Mouse (Mus musculus): Measurements from ENCODE around the gene Gtpbp1.

The Gtpbp1 gene

GRCm38 (mm10) chr15:79690426-79691022 lies at the start of gene Gtpbp1:
Gene Gtpbp1, plus strand, starts transcription at chr15:79690845.
- peak; percentile 99 for DNase-seq

DNA sequence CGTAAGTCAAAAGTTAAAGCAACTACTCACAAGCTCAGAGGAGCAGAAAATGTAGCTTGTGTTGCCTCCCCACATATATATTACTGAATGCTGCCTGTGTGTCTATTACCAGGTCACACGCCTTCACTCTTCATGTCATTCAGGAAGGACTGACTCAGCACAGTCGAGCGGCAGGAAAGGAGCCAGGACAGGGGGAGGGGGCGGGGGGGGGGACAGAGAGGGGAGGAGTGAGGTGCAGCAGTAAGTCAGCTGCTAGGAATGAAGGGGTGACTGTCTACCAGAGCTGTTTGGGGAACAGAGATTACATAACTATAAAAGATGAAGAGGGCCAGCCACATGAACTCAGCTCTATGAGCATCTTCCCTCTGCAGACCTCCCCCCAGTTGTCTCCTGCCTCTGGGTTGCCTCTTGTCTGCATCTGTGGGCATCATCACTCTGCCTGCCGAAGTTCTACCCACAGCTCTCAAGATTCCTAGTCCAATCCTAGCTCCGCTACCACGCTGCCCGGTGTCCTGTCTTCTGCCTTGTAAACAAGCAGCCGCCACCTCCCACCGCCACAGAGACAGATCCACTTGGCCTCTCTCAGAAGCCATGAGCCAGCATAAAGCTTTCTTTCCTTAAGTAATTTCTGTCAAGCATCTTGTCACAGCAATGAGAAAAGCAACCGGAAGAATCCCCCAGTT lies 49.4 kb upstream of the Gtpbp1 start:
- DNase-seq, result no peak

DNA sequence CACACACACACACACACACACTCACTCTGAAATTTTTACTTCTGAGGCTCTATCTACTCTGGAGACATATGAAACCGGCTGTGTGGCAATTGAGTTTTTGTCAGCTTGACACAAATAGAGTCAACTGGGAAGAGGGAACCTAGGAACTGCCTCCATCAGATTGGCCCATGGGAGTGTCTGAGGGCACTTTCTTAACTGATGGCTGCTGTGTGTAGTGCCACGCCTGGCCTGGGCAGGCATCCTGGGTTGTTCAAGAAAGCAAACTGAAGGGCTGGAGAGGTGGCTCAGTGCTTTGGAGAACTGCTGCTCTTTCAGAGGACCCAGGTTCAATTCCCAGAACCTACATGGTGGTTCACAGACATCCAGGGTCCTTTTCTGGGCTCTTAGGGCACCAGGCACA lies 45.2 kb upstream of the Gtpbp1 start:
- no peak for DNase-seq

DNA sequence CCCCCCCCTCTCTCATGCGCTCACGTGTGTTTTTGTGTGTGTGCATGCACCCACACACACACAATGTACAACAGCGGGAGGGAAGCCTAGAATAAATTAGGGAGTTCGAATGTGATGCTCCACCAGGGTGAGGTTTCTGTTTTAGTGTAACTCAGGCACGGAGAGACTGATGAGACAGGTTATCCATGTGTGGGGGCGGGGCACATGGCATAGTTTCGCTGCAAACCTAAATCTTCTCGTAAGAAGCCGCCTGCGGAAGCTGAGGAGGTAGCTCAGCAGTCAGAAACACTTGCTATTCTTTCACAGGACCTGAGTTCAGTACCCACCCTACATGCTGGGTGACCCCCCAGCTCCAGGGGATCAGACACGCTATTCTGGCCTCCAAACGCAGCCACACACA lies 42.5 kb upstream of the Gtpbp1 start:
- DNase-seq, result no peak

- DNase-seq, result peak in 1 of 2 experiments; percentile 58
Measured at GRCm38 (mm10) chr15:79650569-79650968, 40.1 kb upstream of the Gtpbp1 start.

DNA sequence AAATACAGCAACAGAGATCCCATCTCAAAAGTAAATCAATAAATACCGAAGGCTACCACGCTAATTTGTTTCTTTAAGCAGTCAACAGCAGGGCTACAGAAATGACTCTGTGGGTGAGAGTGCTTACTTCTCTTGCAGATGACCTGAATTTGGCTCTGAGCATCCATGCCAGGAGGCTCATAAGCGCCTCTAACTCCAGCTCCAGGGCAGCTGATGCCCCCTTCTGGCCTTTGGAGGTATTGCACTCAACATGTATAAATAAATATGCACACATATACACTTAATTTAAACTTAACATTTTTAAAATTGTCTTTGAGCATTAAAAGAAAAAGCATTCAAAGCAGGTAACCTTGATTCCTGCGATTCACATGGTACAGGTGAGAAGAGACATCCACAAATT lies 39.2 kb upstream of the Gtpbp1 start:
- peak in 1 of 2 experiments; percentile 14 for DNase-seq

DNA sequence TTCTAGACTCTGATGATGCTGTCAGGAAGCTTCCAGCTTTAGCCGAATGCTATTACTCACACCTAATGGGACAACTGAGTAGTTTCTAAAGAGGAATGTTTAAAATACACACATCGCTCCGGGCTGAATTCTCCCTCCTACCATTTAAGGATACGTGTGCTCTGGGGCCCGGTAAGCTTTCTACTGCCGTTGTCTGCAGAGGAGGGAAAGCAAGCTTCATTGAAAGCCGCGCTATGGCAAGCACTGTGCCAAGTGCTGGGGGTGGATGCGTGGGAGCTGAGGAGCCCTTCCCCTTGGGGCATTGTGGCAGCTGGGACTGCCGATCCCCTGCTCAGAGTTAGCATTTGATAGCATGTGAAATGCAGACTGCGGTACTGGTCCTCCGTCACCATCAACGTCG lies 34.2 kb upstream of the Gtpbp1 start:
- no peak for DNase-seq

DNA sequence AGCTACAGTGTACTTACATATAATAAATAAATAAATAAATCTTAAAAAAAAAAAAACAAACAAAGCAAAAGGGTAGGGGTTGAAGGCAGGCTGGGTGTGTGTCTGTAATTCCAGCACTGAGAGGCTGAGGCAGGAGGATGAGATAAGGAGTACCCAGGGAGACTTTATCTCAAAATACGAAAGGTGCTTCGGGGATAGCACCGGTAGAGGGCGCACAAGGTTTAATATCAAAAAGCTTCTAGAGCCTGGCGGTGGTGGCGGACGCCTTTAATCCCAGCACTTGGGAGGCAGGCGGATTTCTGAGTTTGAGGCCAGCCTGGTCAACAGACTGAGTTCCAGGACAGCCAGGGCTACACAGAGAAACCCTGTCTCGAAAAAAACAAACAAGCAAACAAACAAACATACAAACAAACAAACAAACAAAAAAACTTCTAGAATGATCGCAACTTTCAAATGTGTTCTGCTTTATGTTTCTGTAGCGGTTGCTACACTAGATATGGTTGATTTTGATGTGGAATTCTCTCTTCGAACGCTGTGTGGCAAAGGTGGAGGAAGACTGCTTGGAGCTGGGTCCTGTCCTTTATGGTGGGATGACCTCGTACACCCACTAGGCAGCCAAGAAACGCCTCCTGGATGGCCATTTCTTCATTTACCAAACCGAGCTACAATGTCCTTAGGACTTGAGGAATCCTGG lies 32.7 kb upstream of the Gtpbp1 start:
- DNase-seq, result peak; percentile 88 to 96

GRCm38 (mm10) chr15:79658531-79659375 lies 31.9 kb upstream of the Gtpbp1 start, which contains the start of the genes Fam227a and Cby1:
Gene Fam227a, minus strand, starts transcription at chr15:79658956.
Gene Cby1, plus strand, starts transcription at chr15:79659199.
- peak; percentile 96 to 97 for DNase-seq

DNA sequence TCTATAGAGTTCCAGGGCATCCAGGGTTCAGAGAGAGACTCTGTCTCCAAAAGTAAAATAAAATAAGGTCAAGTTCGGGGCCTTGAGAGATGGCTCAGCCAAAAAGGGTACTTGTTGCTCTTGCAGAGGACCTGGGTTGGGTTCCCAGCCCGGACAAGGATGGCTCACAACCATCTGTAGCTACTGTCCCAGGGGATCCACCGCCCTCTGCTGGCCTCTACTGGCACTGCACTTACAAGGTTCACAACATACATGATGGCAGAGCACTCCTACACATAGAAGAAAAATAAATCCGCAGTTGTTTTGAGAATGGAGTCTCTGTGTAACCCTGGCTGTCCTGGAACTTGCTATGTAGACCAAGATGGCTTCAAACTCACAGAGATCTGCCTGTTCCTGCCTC lies 28.8 kb upstream of the Gtpbp1 start:
- DNase-seq, result peak in 1 of 2 experiments; percentile 62

DNA sequence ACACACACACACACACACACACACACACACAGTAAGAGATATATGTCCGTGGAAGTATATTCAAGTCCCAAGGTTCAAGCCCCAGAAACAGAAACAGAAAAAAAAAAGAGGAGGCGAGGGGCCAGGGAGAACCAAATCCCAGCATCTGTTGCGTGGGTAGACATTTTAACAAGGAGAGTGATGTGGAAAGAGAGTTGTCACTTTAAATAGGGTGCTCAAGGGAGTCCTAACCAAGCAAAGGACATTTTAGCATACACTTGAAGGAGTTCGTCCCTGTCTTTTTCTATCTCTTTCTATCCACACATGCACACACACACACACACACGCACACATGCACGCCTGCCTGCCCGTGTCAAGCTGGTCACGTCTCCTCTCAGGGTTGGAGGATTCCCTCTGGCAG lies 26.0 kb upstream of the Gtpbp1 start:
- DNase-seq, result no peak

GRCm38 (mm10) chr15:79669195-79669594 lies 21.4 kb upstream of the Gtpbp1 start:
- DNase-seq, result peak in 1 of 2 experiments; percentile 50

DNA sequence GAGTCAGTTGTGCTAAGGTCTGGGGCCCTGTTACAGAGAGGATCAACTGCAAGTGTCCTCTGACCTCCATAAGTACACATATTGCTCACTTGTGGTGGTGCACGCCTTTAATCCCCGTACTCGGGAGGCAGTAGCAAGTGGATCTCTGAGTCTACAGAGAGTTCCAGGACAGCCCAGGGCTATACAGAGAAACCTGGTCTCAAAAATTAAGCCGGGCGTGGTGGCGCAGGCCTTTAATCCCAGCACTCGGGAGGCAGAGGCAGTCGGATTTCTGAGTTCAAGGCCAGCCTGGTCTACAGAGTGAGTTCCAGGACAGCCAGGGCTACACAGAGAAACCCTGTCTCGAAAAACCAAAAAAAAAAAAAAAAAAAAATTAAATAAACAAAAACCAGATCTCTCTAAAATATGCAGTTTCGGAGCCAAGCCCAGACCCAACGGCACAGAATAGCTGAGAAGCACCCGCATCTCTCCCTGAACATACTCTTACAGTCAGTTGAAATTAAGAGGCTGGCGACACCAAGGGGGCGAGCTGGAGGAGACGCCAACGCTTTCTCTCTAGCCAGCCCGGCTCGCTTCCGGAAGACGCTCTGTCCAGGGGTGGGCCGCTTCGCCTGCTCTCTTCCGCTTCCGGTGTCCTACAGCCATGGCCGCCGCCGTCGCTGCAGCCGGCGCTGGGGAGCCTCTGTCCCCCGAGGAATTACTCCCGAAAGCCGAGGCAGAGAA lies 20.2 kb upstream of the Gtpbp1 start, which contains the start of gene Tomm22:
TSS of gene Tomm22 (plus strand) at position 613 of the 723 bp plus-strand sequence.
- peak; percentile 91 to 96 for DNase-seq

DNA sequence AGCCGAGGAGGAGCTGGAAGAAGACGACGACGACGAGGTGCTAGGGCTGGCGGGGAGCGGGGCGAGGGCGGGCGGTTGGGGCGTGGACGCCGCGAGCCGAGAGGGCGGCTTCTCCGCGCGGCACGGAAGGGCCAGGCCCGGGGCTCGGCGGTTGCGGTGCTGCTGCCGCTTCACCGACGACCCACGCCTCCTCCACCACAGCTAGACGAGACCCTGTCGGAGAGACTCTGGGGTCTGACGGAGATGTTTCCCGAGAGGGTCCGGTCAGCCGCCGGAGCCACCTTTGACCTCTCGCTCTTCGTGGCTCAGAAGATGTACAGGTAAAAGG lies 19.7 kb upstream of the Gtpbp1 start:
- no peak for DNase-seq

DNA sequence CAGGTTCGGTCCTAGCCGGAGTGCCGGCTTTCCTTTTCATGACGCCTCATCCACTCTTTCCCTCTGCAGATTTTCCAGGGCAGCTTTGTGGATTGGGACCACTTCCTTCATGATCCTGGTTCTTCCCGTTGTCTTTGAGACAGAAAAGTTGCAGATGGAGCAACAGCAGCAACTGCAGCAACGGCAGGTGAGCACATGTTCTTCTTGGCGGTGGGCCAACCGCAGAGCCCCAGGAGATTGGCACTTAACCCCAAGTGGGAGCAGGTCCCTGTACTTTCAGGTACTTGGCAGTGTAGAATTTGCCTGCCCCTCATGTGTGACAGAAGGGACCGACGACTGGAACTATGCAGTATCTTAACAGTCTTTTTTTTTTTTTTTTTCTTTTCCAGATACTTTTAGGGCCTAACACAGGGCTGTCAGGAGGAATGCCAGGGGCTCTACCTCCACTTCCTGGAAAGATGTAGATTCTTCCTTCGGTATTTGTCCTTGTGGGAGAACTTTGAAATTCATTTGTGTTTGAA lies 18.8 kb upstream of the Gtpbp1 start:
- peak in 1 of 2 experiments; percentile 48 for DNase-seq

DNA sequence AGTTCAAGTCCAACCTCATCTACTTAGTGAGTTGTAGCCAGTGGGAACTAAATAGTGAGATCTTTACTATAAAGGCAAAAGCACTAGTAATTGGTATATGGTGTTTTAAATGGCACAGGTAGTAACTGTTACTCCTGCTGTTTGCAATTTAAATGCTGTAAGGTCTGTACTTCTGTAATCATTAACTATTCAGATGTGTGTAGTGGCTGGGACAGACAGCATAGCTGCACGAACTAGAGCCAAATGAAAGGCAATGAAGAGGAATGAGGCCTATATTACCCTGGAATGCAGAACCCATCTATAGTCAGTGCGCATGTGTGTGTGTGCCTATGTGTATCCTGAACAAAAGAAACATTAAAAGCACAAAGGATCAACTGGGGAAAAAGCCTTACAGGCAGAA lies 12.7 kb upstream of the Gtpbp1 start:
- DNase-seq, result no peak

DNA sequence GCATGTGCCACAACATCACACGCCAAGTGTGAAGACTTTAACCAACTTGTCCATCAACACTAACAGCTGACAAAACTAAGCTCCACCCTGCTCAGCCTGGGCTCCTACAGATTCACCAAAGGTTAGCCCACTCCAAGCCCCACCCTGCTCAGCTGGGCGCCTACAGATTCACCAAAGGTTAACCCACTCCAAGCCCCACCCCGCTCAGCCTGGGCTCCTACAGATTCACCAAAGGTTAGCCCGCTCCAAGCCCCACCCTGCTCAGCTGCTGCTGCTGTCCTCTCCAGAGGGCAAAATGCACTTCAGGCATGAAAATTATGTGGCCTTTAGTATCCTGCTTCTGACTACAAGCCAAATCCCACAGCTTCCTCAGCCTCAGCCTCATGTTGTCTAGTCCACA lies 8.7 kb upstream of the Gtpbp1 start:
- peak; percentile 35 to 59 for DNase-seq

DNA sequence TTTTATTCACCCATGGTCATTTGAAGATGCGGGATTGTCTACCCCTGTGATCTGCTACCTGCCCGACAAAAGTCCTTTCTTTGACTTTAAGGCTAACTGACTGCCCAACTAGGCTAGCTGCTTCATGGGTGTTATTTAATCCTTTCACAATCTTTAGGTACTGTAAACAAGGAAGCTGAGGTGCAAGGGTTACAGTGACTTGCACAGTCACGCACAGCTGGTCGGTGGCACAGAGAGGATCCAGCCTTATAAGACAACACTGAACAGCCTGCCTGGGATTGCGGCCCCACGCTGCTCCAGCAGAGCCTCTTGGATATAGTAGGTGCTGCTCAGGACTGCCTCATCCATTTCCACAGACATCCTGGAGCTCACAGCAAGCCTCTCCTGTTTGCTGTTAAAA lies 7.5 kb upstream of the Gtpbp1 start:
- DNase-seq, result peak in 1 of 2 experiments; percentile 57

DNA sequence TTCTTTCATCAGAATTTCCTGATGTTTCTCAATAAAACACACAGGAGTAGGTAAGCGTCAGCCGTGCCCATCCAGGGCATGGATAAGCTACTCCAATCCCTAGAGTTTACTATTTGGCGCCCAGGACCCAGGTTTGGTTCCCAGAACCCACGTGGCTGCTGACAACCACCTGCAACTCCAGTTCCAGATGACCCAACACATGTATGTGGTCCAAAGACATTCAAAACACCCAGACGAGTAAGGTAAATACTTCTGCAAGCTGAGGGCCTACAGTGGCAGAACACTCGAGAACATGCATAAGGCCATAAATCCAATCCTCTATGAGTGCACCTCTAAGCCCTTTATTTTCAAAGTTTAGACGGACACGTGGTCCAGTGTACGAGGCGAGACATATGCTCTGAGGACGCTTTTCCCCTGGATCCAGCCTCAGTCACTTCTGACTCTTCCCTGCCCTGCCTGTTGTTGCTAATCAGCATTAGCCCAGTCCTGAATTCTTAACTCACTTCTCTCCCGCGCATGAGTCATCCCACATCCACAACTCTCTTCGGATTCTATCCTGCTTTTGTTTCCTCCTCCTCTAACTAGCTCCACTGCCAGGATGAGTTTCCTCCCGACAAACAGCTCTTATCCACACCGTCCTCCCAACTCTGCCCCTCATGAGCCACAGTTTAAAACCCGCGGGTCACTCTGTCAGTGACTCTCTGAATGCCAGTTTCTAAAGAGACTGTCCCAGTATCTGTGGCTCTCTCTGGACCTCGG lies 6.8 kb upstream of the Gtpbp1 start:
- no peak for DNase-seq

DNA sequence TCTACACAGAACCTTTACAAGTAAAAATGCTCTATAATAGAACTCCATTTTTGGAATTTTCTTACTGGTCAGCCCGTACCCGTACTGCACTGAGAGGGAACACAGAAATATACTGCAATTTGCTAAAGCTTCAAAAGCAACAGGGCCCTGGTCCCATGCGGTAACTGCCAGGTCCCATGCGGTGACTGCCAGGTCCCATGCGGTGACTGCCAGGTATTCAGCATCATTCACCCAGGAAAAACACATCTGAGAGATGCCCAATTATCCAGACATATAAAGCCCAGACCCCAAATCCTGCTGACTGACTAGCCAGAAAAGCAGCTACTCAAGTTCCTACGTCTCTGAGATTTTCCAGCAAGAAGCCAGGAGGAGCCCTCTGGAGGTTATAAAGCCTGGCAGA lies 6.0 kb upstream of the Gtpbp1 start:
- no peak for DNase-seq

DNA sequence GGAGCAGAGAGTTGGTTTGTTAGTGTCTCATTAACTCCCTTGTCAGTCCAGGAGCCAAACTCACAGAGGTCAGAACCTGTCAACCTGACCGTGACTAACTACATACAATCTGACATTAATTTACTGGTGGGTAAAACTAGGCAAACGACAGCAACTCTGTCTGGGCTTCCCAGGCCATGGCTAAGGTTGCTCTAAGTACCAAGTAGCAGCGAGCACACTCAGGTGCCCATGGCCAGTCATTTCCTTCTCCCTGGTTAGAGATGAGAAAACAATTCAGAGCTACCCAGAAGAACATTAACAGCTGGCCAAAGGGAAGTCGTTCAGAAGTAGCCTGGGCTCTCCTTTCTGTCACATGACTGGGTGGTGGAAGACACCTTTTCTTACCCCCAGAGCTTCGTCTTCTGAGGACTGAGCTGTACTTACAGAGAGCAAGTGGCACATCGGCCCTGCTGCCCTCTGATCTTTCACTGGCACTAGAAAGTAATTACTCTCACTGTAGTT lies 5.5 kb upstream of the Gtpbp1 start:
- DNase-seq, result peak; percentile 43 to 74
